Mouse (Mus musculus): ENCODE measurements around the gene Pros1. TPM values are rescaled to one million over a fixed set of nuclear protein-coding genes. Genes with fewer than 3 reads are reported as not detected.

Gene Pros1
- polyA plus RNA-seq, 1 experiment from 2014 or later, result 11.2 TPM

GRCm38 (mm10) chr16:62856273-62856672, 2.2 kb downstream of the Pros1 start:
- no peak overlapping the region for H3K9ac ChIP-seq (replicated peaks; ENCODE audit: low read length)
- H3K27ac ChIP-seq (replicated peaks; ENCODE audit: low read depth, low read length), result no peak overlapping the region
- no peaks in the 10 kb centered on the region for H3K27me3 ChIP-seq (ENCODE audit: control insufficient read depth, insufficient read depth, low read length)
- H3K36me3 ChIP-seq (ENCODE audit: control insufficient read depth, insufficient read depth, low read length), result no peaks in the 10 kb centered on the region
- no peak overlapping the region for H3K4me3 ChIP-seq (replicated peaks; ENCODE audit: low read depth, low read length)
- DNase-seq (no peak), ATAC-seq (ENCODE audit: low FRiP score, low TSS enrichment) (no peak)
- WGBS, result 91% methylated on average over 2 of the region's 2 CpGs
- H3K9me3 ChIP-seq (ENCODE audit: control insufficient read depth, low read length), result no peaks in the 10 kb centered on the region
- peaks cover 6% of the 10 kb centered on the region; the same call in 1 of the 2 replicates for H3K4me1 ChIP-seq (ENCODE audit: control insufficient read depth, insufficient read depth, low read length)
- no peak overlapping the region for H3K4me2 ChIP-seq (ENCODE audit: low read length)

- Histone ChIP-seq H3K36me3 (ENCODE audit: control insufficient read depth, insufficient read depth, low read length) (no peaks in the 10 kb centered on the region), H3K27me3 (ENCODE audit: control insufficient read depth, insufficient read depth, low read length) (no peaks in the 10 kb centered on the region), H3K4me3 (replicated peaks; ENCODE audit: low read depth, low read length) (no peak overlapping the region), H3K4me2 (ENCODE audit: low read length) (no peak overlapping the region), H3K4me1 (ENCODE audit: control insufficient read depth, insufficient read depth, low read length) (peaks cover 6% of the 10 kb centered on the region; the same call in 1 of the 2 replicates), H3K9ac (replicated peaks; ENCODE audit: low read length) (no peak overlapping the region), H3K9me3 (ENCODE audit: control insufficient read depth, low read length) (no peaks in the 10 kb centered on the region), H3K27ac (replicated peaks; ENCODE audit: low read depth, low read length) (no peak overlapping the region)
- DNase-seq (no peak), ATAC-seq (ENCODE audit: low FRiP score, low TSS enrichment) (no peak)
- WGBS, result 94% methylated on average over 2 of the region's 2 CpGs
Measured at GRCm38 (mm10) chr16:62857498-62857897, 3.4 kb downstream of the Pros1 start.

GRCm38 (mm10) chr16:62858018-62858417, 3.9 kb downstream of the Pros1 start:
- no peak for ATAC-seq (ENCODE audit: low FRiP score, low TSS enrichment)
- WGBS, result 92% methylated on average over 1 of the region's 1 CpGs
- Histone ChIP-seq H3K9ac (replicated peaks; ENCODE audit: low read length) (no peak overlapping the region), H3K4me1 (ENCODE audit: control insufficient read depth, insufficient read depth, low read length) (peaks cover 6% of the 10 kb centered on the region; the same call in 1 of the 2 replicates), H3K36me3 (ENCODE audit: control insufficient read depth, insufficient read depth, low read length) (no peaks in the 10 kb centered on the region), H3K4me3 (replicated peaks; ENCODE audit: low read depth, low read length) (no peak overlapping the region), H3K9me3 (ENCODE audit: control insufficient read depth, low read length) (no peaks in the 10 kb centered on the region), H3K27ac (replicated peaks; ENCODE audit: low read depth, low read length) (no peak overlapping the region), H3K4me2 (ENCODE audit: low read length) (no peak overlapping the region), H3K27me3 (ENCODE audit: control insufficient read depth, insufficient read depth, low read length) (no peaks in the 10 kb centered on the region)
- DNase-seq, result no peak

- Histone ChIP-seq H3K4me1 (ENCODE audit: control insufficient read depth, insufficient read depth, low read length) (no peaks in the 10 kb centered on the region), H3K4me3 (replicated peaks; ENCODE audit: low read depth, low read length) (no peak overlapping the region), H3K9ac (replicated peaks; ENCODE audit: low read length) (no peak overlapping the region), H3K36me3 (ENCODE audit: control insufficient read depth, insufficient read depth, low read length) (no peaks in the 10 kb centered on the region), H3K27ac (replicated peaks; ENCODE audit: low read depth, low read length) (no peak overlapping the region), H3K4me2 (ENCODE audit: low read length) (no peak overlapping the region), H3K27me3 (ENCODE audit: control insufficient read depth, insufficient read depth, low read length) (no peaks in the 10 kb centered on the region), H3K9me3 (ENCODE audit: control insufficient read depth, low read length) (no peaks in the 10 kb centered on the region)
- 95% methylated on average over 1 of the region's 1 CpGs for WGBS
- ATAC-seq (ENCODE audit: low FRiP score, low TSS enrichment) (no peak), DNase-seq (no peak)
Measured at GRCm38 (mm10) chr16:62860140-62860539, 6.0 kb downstream of the Pros1 start.

- Histone ChIP-seq H3K27me3 (ENCODE audit: control insufficient read depth, insufficient read depth, low read length) (no peaks in the 10 kb centered on the region), H3K9me3 (ENCODE audit: control insufficient read depth, low read length) (no peaks in the 10 kb centered on the region), H3K9ac (replicated peaks; ENCODE audit: low read length) (no peak overlapping the region), H3K4me3 (replicated peaks; ENCODE audit: low read depth, low read length) (no peak overlapping the region), H3K27ac (replicated peaks; ENCODE audit: low read depth, low read length) (no peak overlapping the region), H3K4me2 (ENCODE audit: low read length) (no peak overlapping the region), H3K36me3 (ENCODE audit: control insufficient read depth, insufficient read depth, low read length) (no peaks in the 10 kb centered on the region), H3K4me1 (ENCODE audit: control insufficient read depth, insufficient read depth, low read length) (no peaks in the 10 kb centered on the region)
- ATAC-seq (ENCODE audit: low FRiP score, low TSS enrichment) (no peak), DNase-seq (no peak)
- WGBS, result 53% methylated on average over 6 of the region's 6 CpGs
Measured at GRCm38 (mm10) chr16:62861455-62861854, 7.3 kb downstream of the Pros1 start.

- ATAC-seq (ENCODE audit: low FRiP score, low TSS enrichment) (no peak), DNase-seq (no peak)
- 50% methylated on average over 5 of the region's 5 CpGs for WGBS
Measured at GRCm38 (mm10) chr16:62872688-62873117, 18.6 kb downstream of the Pros1 start.

GRCm38 (mm10) chr16:62873180-62873579, 19.1 kb downstream of the Pros1 start:
- DNase-seq, result no peak
- H3K27ac ChIP-seq (replicated peaks; ENCODE audit: low read depth, low read length), result no peak overlapping the region
- no peak overlapping the region for H3K4me3 ChIP-seq (replicated peaks; ENCODE audit: low read depth, low read length)
- ATAC-seq (ENCODE audit: low FRiP score, low TSS enrichment), result no peak
- no peaks in the 10 kb centered on the region for H3K27me3 ChIP-seq (ENCODE audit: control insufficient read depth, insufficient read depth, low read length)
- H3K9ac ChIP-seq (replicated peaks; ENCODE audit: low read length), result no peak overlapping the region
- 75% methylated on average over 4 of the region's 4 CpGs for WGBS
- H3K4me2 ChIP-seq (ENCODE audit: low read length), result no peak overlapping the region
- no peaks in the 10 kb centered on the region for H3K4me1 ChIP-seq (ENCODE audit: control insufficient read depth, insufficient read depth, low read length)
- H3K36me3 ChIP-seq (ENCODE audit: control insufficient read depth, insufficient read depth, low read length), result no peaks in the 10 kb centered on the region
- H3K9me3 ChIP-seq (ENCODE audit: control insufficient read depth, low read length), result no peaks in the 10 kb centered on the region

More at GRCm38 (mm10) chr16:62872688-62873117, 18.6 kb downstream of the Pros1 start:
- Histone ChIP-seq H3K4me3 (replicated peaks; ENCODE audit: low read depth, low read length) (no peak overlapping the region), H3K27ac (replicated peaks; ENCODE audit: low read depth, low read length) (no peak overlapping the region), H3K36me3 (ENCODE audit: control insufficient read depth, insufficient read depth, low read length) (no peaks in the 10 kb centered on the region), H3K9ac (replicated peaks; ENCODE audit: low read length) (no peak overlapping the region), H3K9me3 (ENCODE audit: control insufficient read depth, low read length) (no peaks in the 10 kb centered on the region), H3K27me3 (ENCODE audit: control insufficient read depth, insufficient read depth, low read length) (no peaks in the 10 kb centered on the region), H3K4me2 (ENCODE audit: low read length) (no peak overlapping the region), H3K4me1 (ENCODE audit: control insufficient read depth, insufficient read depth, low read length) (no peaks in the 10 kb centered on the region)

- 83% methylated on average over 6 of the region's 6 CpGs for WGBS
- no peak overlapping the region for H3K4me2 ChIP-seq (ENCODE audit: low read length)
- no peaks in the 10 kb centered on the region for H3K36me3 ChIP-seq (ENCODE audit: control insufficient read depth, insufficient read depth, low read length)
- H3K9ac ChIP-seq (replicated peaks; ENCODE audit: low read length), result no peak overlapping the region
- no peaks in the 10 kb centered on the region for H3K27me3 ChIP-seq (ENCODE audit: control insufficient read depth, insufficient read depth, low read length)
- no peak overlapping the region for H3K27ac ChIP-seq (replicated peaks; ENCODE audit: low read depth, low read length)
- H3K4me3 ChIP-seq (replicated peaks; ENCODE audit: low read depth, low read length), result no peak overlapping the region
- no peak for ATAC-seq (ENCODE audit: low FRiP score, low TSS enrichment)
- DNase-seq, result no peak
- no peaks in the 10 kb centered on the region for H3K9me3 ChIP-seq (ENCODE audit: control insufficient read depth, low read length)
- H3K4me1 ChIP-seq (ENCODE audit: control insufficient read depth, insufficient read depth, low read length), result no peaks in the 10 kb centered on the region
Measured at GRCm38 (mm10) chr16:62874065-62874464, 20.0 kb downstream of the Pros1 start.

GRCm38 (mm10) chr16:62895824-62896223, 41.7 kb downstream of the Pros1 start:
- DNase-seq, result no peak
- Histone ChIP-seq H3K9me3 (ENCODE audit: control insufficient read depth, low read length) (no peaks in the 10 kb centered on the region), H3K4me2 (ENCODE audit: low read length) (no peak overlapping the region), H3K27me3 (ENCODE audit: control insufficient read depth, insufficient read depth, low read length) (no peaks in the 10 kb centered on the region), H3K4me3 (replicated peaks; ENCODE audit: low read depth, low read length) (no peak overlapping the region), H3K36me3 (ENCODE audit: control insufficient read depth, insufficient read depth, low read length) (no peaks in the 10 kb centered on the region), H3K9ac (replicated peaks; ENCODE audit: low read length) (no peak overlapping the region), H3K4me1 (ENCODE audit: control insufficient read depth, insufficient read depth, low read length) (no peaks in the 10 kb centered on the region), H3K27ac (replicated peaks; ENCODE audit: low read depth, low read length) (no peak overlapping the region)
- no peak for ATAC-seq (ENCODE audit: low FRiP score, low TSS enrichment)
- WGBS, result 80% methylated on average over 3 of the region's 3 CpGs
